Mouse (Mus musculus) liver, embryonic 16.5 days (tissue): ENCODE results near the gene Btbd9. TPM values are rescaled to one million over a fixed set of nuclear protein-coding genes. Genes with fewer than 3 reads are reported as not detected.
"Not testable (repeated sequence)": the region's sequence is repeated elsewhere in the genome, so short reads cannot be mapped to it uniquely, and the experiment has no call there.

Experiments
- ATAC-seq: fragments of 200-750 bp; cut with Nextera tagmentation; 2 replicates; pipeline ENCODE4 v1.8.0; 2017; ENCODE audit warnings: low read depth, mild to moderate bottlenecking, moderate number of reproducible peaks, moderate library complexity
- H3K27ac ChIP-seq: fragments of 300-500 bp; sonication (generic); 2 replicates; pipeline ENCODE4 v1.5.1; 2014; ENCODE audit warnings: mild to moderate bottlenecking, low read length
- H3K27me3 ChIP-seq: fragments of 300-500 bp; sonication (generic); 2 replicates; pipeline ENCODE4 v1.6.1; 2014; ENCODE audit warnings: low read depth, low read length, mixed read lengths; ENCODE audit not compliant: control insufficient read depth, insufficient read depth
- H3K36me3 ChIP-seq: fragments of 300-500 bp; sonication (generic); 2 replicates; pipeline ENCODE4 v1.6.1; 2014; ENCODE audit warnings: mild to moderate bottlenecking; ENCODE audit not compliant: control insufficient read depth, insufficient read depth
- H3K4me1 ChIP-seq: fragments of 300-500 bp; sonication (generic); 2 replicates; pipeline ENCODE4 v1.6.1; 2014; ENCODE audit warnings: low read depth, low read length, mixed read lengths; ENCODE audit not compliant: control insufficient read depth
- H3K4me2 ChIP-seq: fragments of 300-500 bp; sonication (generic); 2 replicates; pipeline ENCODE4 v1.6.1; 2014; ENCODE audit warnings: low read depth, low read length, mixed read lengths
- H3K4me3 ChIP-seq: fragments of 300-500 bp; sonication (generic); 2 replicates; pipeline ENCODE4 v1.5.1; 2014; ENCODE audit warnings: low read depth, mild to moderate bottlenecking, low read length
- H3K9ac ChIP-seq: fragments of 300-500 bp; sonication (generic); 2 replicates; pipeline ENCODE4 v1.6.1; 2014; ENCODE audit warnings: low read depth, low read length
- H3K9me3 ChIP-seq: fragments of 300-500 bp; sonication (generic); replicated peaks from 2 replicates; pipeline ENCODE4 v1.6.1; 2016; ENCODE audit warnings: low read length; ENCODE audit not compliant: control insufficient read depth
- WGBS: fragments of 180-500 bp; shearing (Covaris S2); extraction: QIAGEN DNeasy Blood & Tissue Kit; methylation state at CpG from one replicate; pipeline ENCODE4 v1.1.7; 2014; ENCODE audit not compliant: insufficient replicate concordance; 5-methylcytosine and 5-hydroxymethylcytosine counted together
- polyA plus RNA-seq: library from polyadenylated mRNA; unstranded; fragments of >200 nt; fragmentation: Nextera tagmentation; extraction: Ambion mirVana; gene quantifications from 2 replicates; pipeline ENCODE4 v1.2.1, GENCODE M21; 2015

The Btbd9 gene
- polyA plus RNA-seq, 1 experiment from 2014 or later: 13.2 TPM

GRCm38 (mm10) chr17:30499541-30499940 lies 76.7 kb downstream of the Btbd9 start:
- WGBS: 81% methylated on average over 11 of the region's 11 CpGs
- H3K4me1 ChIP-seq, H3K9ac ChIP-seq, H3K4me2 ChIP-seq, H3K4me3 ChIP-seq, H3K27me3 ChIP-seq, H3K27ac ChIP-seq, H3K36me3 ChIP-seq, ATAC-seq, H3K9me3 ChIP-seq: not testable (repeated sequence)

DNA sequence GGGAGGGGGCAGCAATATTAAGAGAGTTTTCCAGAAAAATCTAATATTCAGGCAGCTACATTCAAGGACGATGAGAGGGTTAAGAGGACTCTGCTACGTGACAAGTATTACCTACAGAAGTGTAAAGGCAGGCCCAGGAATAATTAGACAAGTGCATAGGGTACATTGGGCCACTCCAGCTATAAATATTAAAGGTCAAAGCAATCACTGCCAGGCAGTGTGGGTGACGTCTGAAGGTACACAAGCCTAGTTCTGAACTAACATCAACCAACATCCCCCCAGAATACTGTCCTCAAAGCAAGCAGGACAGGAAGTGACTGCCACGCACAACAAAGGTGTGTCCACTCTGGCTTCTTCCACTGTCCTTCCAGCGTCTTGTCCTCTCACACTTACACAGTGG lies 77.5 kb downstream of the Btbd9 start:
- ATAC-seq: no peak
- 69% methylated on average over 5 of the region's 5 CpGs for WGBS
- no peak overlapping the region for H3K9ac ChIP-seq
- no peaks in the 10 kb centered on the region for H3K36me3 ChIP-seq
- H3K27ac ChIP-seq: no peak overlapping the region
- H3K9me3 ChIP-seq: no peaks in the 10 kb centered on the region
- H3K4me1 ChIP-seq: no peaks in the 10 kb centered on the region
- H3K4me2 ChIP-seq: no peak overlapping the region
- no peaks in the 10 kb centered on the region for H3K27me3 ChIP-seq
- no peak overlapping the region for H3K4me3 ChIP-seq

DNA sequence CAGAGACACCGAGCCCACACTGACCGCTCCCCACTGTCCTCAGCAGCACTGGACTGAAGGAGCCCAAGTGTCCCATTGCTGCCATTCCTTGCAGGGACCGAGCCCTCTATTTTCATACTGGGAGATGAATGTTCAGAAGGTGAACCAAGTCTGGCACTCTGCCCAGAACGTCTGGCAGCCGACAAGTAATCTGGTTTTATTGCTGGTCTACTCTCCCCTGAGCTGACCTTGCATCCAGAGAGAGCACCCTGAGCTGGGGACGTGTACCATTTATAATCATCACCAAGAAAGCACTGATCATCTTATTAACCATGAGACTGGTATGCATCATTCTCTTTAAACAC lies 77.9 kb downstream of the Btbd9 start:
- Histone ChIP-seq H3K27ac (no peak overlapping the region), H3K4me3 (no peak overlapping the region), H3K27me3 (no peaks in the 10 kb centered on the region), H3K9me3 (no peaks in the 10 kb centered on the region), H3K4me1 (no peaks in the 10 kb centered on the region), H3K9ac (no peak overlapping the region), H3K4me2 (no peak overlapping the region), H3K36me3 (no peaks in the 10 kb centered on the region)
- ATAC-seq: no peak
- WGBS: 63% methylated on average over 6 of the region's 6 CpGs

GRCm38 (mm10) chr17:30497525-30498375 lies 78.5 kb downstream of the Btbd9 start:
- Histone ChIP-seq H3K27me3 (no peaks in the 10 kb centered on the region), H3K27ac (no peak overlapping the region), H3K36me3 (no peaks in the 10 kb centered on the region), H3K4me3 (no peak overlapping the region), H3K4me1 (no peaks in the 10 kb centered on the region), H3K4me2 (no peak overlapping the region), H3K9ac (no peak overlapping the region), H3K9me3 (no peaks in the 10 kb centered on the region)
- 75% methylated on average over 11 of the region's 11 CpGs for WGBS
- ATAC-seq: no peak

DNA sequence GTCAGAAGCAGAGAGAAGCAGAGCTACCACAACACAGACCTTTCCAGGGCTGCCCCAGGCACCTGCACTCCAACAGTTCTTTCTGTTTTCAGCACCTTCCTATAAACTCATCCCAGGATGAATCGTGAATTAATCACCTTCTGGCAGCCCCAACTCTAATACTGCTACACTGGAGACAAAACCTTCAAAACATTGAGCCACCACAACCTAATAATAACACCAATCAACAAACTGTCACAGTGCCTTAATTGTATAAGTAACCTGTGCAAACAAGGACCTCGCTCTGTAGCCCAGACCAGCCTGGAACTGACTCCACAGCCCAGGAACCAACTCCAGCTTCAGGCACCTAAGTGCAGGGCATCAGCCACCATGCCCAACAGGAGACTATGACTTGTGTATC lies 80.7 kb downstream of the Btbd9 start:
- Histone ChIP-seq H3K4me3 (no peak overlapping the region), H3K27ac (no peak overlapping the region), H3K27me3 (no peaks in the 10 kb centered on the region), H3K4me2 (no peak overlapping the region), H3K9me3 (no peaks in the 10 kb centered on the region), H3K9ac (no peak overlapping the region), H3K36me3 (no peaks in the 10 kb centered on the region), H3K4me1 (no peaks in the 10 kb centered on the region)
- no peak for ATAC-seq
- 67% methylated on average over 2 of the region's 2 CpGs for WGBS

- H3K4me2 ChIP-seq: no peak overlapping the region
- no peak overlapping the region for H3K27ac ChIP-seq
- no peak for ATAC-seq
- no peaks in the 10 kb centered on the region for H3K4me1 ChIP-seq
- no peaks in the 10 kb centered on the region for H3K36me3 ChIP-seq
- WGBS: 64% methylated on average over 2 of the region's 2 CpGs
- no peaks in the 10 kb centered on the region for H3K27me3 ChIP-seq
- H3K4me3 ChIP-seq: no peak overlapping the region
- H3K9ac ChIP-seq: no peak overlapping the region
- no peaks in the 10 kb centered on the region for H3K9me3 ChIP-seq
Observed at GRCm38 (mm10) chr17:30495154-30495553, 81.1 kb downstream of the Btbd9 start.

DNA sequence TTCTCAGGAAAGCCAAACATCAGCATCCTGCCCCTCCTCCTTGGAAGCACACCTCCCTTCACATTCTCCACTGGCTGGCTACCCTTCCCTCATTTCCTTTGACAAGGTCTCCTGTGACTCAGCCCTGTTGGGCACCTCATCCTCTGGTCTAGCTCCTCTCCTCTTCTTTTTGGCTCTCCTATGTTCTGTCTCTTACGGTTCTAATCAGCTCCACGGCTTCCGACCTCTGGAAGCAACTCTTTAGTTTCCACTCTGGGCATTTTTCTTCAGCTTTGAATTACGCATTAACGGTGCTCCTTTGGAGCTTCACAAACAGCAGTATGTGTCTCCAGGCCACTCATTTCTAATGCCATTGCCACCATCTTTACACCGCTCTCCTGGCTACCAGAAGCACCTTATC lies 82.8 kb downstream of the Btbd9 start:
- Histone ChIP-seq H3K4me3 (no peak overlapping the region), H3K27ac (no peak overlapping the region), H3K4me2 (no peak overlapping the region), H3K4me1 (no peaks in the 10 kb centered on the region), H3K9ac (no peak overlapping the region), H3K36me3 (no peaks in the 10 kb centered on the region), H3K27me3 (no peaks in the 10 kb centered on the region), H3K9me3 (no peaks in the 10 kb centered on the region)
- WGBS: 84% methylated on average over 6 of the region's 6 CpGs
- no peak for ATAC-seq

- no peak overlapping the region for H3K9ac ChIP-seq
- H3K27me3 ChIP-seq: no peaks in the 10 kb centered on the region
- WGBS: 80% methylated on average over 5 of the region's 5 CpGs
- no peak for ATAC-seq
- no peaks in the 10 kb centered on the region for H3K4me1 ChIP-seq
- H3K36me3 ChIP-seq: no peaks in the 10 kb centered on the region
- H3K4me2 ChIP-seq: no peak overlapping the region
- no peak overlapping the region for H3K27ac ChIP-seq
- H3K9me3 ChIP-seq: no peaks in the 10 kb centered on the region
- H3K4me3 ChIP-seq: no peak overlapping the region
Observed at GRCm38 (mm10) chr17:30492191-30492590, 84.1 kb downstream of the Btbd9 start.

GRCm38 (mm10) chr17:30491601-30492000 lies 84.7 kb downstream of the Btbd9 start:
- no peak overlapping the region for H3K4me2 ChIP-seq
- H3K36me3 ChIP-seq: no peaks in the 10 kb centered on the region
- H3K9me3 ChIP-seq: no peaks in the 10 kb centered on the region
- H3K9ac ChIP-seq: no peak overlapping the region
- no peak overlapping the region for H3K4me3 ChIP-seq
- no peaks in the 10 kb centered on the region for H3K27me3 ChIP-seq
- no peak for ATAC-seq
- H3K27ac ChIP-seq: no peak overlapping the region
- no peaks in the 10 kb centered on the region for H3K4me1 ChIP-seq
- 85% methylated on average over 8 of the region's 8 CpGs for WGBS
